Mouse (Mus musculus): ENCODE results near the gene Dop1b. TPM values are rescaled to one million over a fixed set of nuclear protein-coding genes. Genes with fewer than 3 reads are reported as not detected.

Dop1b gene
- polyA plus RNA-seq, 2 experiments: 11.6 to 11.8 TPM

DNA sequence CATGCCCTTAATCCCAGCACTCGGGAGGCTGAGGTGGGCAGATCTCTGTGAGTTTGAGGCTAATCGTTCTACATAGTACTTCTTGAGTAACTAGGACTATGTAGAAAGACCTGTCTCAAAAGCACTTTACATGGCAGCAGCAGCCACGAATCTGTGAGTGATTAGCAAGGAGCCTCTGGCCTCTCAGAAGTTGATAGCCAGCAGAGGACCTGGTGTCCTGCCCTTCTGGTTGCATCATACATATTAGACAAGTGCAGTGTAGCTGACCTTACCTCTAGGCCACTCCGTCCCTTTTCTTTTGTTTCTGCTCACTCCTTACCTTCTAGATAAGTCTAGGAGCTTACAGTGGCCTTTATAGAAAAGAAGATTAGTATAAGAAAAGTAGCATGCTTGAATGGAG lies 148.3 kb downstream of the Dop1b start:
- Histone ChIP-seq H3K4me1 (replicated peaks; ENCODE audit: control insufficient read depth in 2 of 2, insufficient read depth in 2 of 2, low read length in 1 of 2) (no peaks in the 10 kb centered on the region), H3K4me2 (ENCODE audit: low read depth) (no peak overlapping the region), H3K4me3 (ENCODE audit: insufficient read depth in 1 of 2, low read depth in 2 of 2, low read length in 2 of 2) (no peak overlapping the region), H3K9ac (replicated peaks) (no peak overlapping the region), H3K27me3 (ENCODE audit: control insufficient read depth, insufficient read depth, low read length) (no peaks in the 10 kb centered on the region), H3K27ac (no peak overlapping the region), H3K9me3 (ENCODE audit: control insufficient read depth, low read length) (no peaks in the 10 kb centered on the region), H3K36me3 (replicated peaks; ENCODE audit: control insufficient read depth, insufficient read depth, low read depth) (peaks cover 66% of the 10 kb centered on the region)
- TF ChIP-seq EP300 (IDR thresholded peaks at IDR 0.05; ENCODE audit: low read depth) (no peak), CTCF (IDR thresholded peaks at IDR 0.05; ENCODE audit: low read depth) (no peak)
- WGBS (ENCODE audit: insufficient replicate concordance): 72% methylated on average over 4 of the region's 4 CpGs
- DNase-seq (ENCODE audit: low read depth in 3 of 3, low spot score in 3 of 3) (no peak), ATAC-seq (ENCODE audit: insufficient read depth) (no peak)

Other genes with a start within 250 kb of the Dop1b start
- gene Setd4, start 107.8 kb upstream of the Dop1b start, polyA plus RNA-seq (2012; rRNA removed): 3.6 and 4.1 TPM in 2 replicates
- gene Setd4, start 107.8 kb upstream of the Dop1b start, polyA plus RNA-seq (2014; fragmentation: Nextera tagmentation; extraction: Ambion mirVana): 3.6 and 4.0 TPM in 2 replicates
- 15.0 and 19.3 TPM in 2 replicates for gene Cbr1, start 106.1 kb upstream of the Dop1b start, polyA plus RNA-seq (2012; rRNA removed)
- gene Cbr1, start 106.1 kb upstream of the Dop1b start, polyA plus RNA-seq (2014; fragmentation: Nextera tagmentation; extraction: Ambion mirVana): 15.2 and 16.9 TPM in 2 replicates
- not detected in 2 replicates for gene Gm5678, start 83.8 kb upstream of the Dop1b start, polyA plus RNA-seq (2012; rRNA removed)
- not detected in 2 replicates for gene Gm5678, start 83.8 kb upstream of the Dop1b start, polyA plus RNA-seq (2014; fragmentation: Nextera tagmentation; extraction: Ambion mirVana)
- gene Cbr3, start 28.7 kb upstream of the Dop1b start, polyA plus RNA-seq (2012; rRNA removed): 0.32 TPM in 2 replicates
- gene Cbr3, start 28.7 kb upstream of the Dop1b start, polyA plus RNA-seq (2014; fragmentation: Nextera tagmentation; extraction: Ambion mirVana): 0.24 and 0.28 TPM in 2 replicates
- 6.2 and 11.8 TPM in 2 replicates for gene Morc3, start 120.2 kb downstream of the Dop1b start, polyA plus RNA-seq (2012; rRNA removed)
- 14.5 and 16.4 TPM in 2 replicates for gene Morc3, start 120.2 kb downstream of the Dop1b start, polyA plus RNA-seq (2014; fragmentation: Nextera tagmentation; extraction: Ambion mirVana)
- 22.8 and 24.3 TPM in 2 replicates for gene Chaf1b, start 172.0 kb downstream of the Dop1b start, polyA plus RNA-seq (2012; rRNA removed)
- 55.0 and 56.2 TPM in 2 replicates for gene Chaf1b, start 172.0 kb downstream of the Dop1b start, polyA plus RNA-seq (2014; fragmentation: Nextera tagmentation; extraction: Ambion mirVana)

All from liver, embryonic 14.5 days (tissue).